Mouse (Mus musculus) heart, postnatal 0 days (tissue): ENCODE results near the gene Stat5a. TPM values are rescaled to one million over a fixed set of nuclear protein-coding genes. Genes with fewer than 3 reads are reported as not detected.
A peak's percentile ranks its signal among the peaks of the same experiment; 100 is the strongest.

Source experiments
- ATAC-seq: fragments of 200-750 bp; cut with Nextera tagmentation; 2 replicates; pipeline ENCODE4 v1.8.0; 2017; ENCODE audit warnings: low read depth, moderate number of reproducible peaks, moderate library complexity; ENCODE audit not compliant: insufficient read depth
- DNase-seq: peaks from one replicate; pipeline ENCODE4 v3.0.0-alpha.2; 2016; ENCODE audit warnings: low spot score
- H3K27ac ChIP-seq: fragments of 300-500 bp; sonication (generic); 2 replicates; pipeline ENCODE4 v1.5.1; 2014; ENCODE audit warnings: low read depth, mild to moderate bottlenecking
- H3K27me3 ChIP-seq: fragments of 300-500 bp; sonication (generic); 2 replicates; pipeline ENCODE4 v1.6.1; 2014; ENCODE audit warnings: low read length, mixed read lengths; ENCODE audit not compliant: control insufficient read depth, insufficient read depth
- H3K36me3 ChIP-seq: fragments of 300-500 bp; sonication (generic); replicated peaks from 2 replicates; pipeline ENCODE4 v1.6.1; 2014; ENCODE audit warnings: low read length, mixed read lengths; ENCODE audit not compliant: control insufficient read depth, insufficient read depth
- H3K4me1 ChIP-seq: fragments of 300-500 bp; sonication (generic); 2 replicates; pipeline ENCODE4 v1.6.1; 2014; ENCODE audit warnings: antibody characterized with exemption; ENCODE audit not compliant: control insufficient read depth, insufficient read depth
- H3K4me2 ChIP-seq: fragments of 300-500 bp; sonication (generic); 2 replicates; pipeline ENCODE4 v1.6.1; 2014; ENCODE audit warnings: low read depth, mild to moderate bottlenecking, low read length, moderate library complexity
- H3K4me3 ChIP-seq: fragments of 300-500 bp; sonication (generic); 2 replicates; pipeline ENCODE4 v1.5.1; 2014; ENCODE audit warnings: low read depth, low read length
- H3K9ac ChIP-seq: fragments of 300-500 bp; sonication (generic); replicated peaks from 2 replicates; pipeline ENCODE4 v1.6.1; 2014; ENCODE audit warnings: low read depth, low read length, mixed read lengths
- H3K9me3 ChIP-seq: fragments of 300-500 bp; sonication (generic); replicated peaks from 2 replicates; pipeline ENCODE4 v1.6.1; 2016; ENCODE audit warnings: low read length; ENCODE audit not compliant: control insufficient read depth
- CTCF ChIP-seq: IDR thresholded peaks from 2 replicates; pipeline ENCODE4 v1.5.1; 2016; ENCODE audit warnings: antibody characterized with exemption, control low read depth, low read depth
- EP300 ChIP-seq: IDR thresholded peaks from 2 replicates; pipeline ENCODE4 v1.6.1; 2016; ENCODE audit warnings: antibody characterized with exemption, low read depth
- WGBS: fragments of 180-500 bp; shearing (Covaris S2); extraction: QIAGEN DNeasy Blood & Tissue Kit; methylation state at CpG from one replicate; pipeline ENCODE4 v1.1.7; 2014; 5-methylcytosine and 5-hydroxymethylcytosine counted together
- polyA plus RNA-seq: library from polyadenylated mRNA; unstranded; fragments of >200 nt; fragmentation: Nextera tagmentation; extraction: Ambion mirVana; gene quantifications from 2 replicates; pipeline ENCODE4 v1.2.1, GENCODE M21; 2015
- total RNA-seq: library from RNA; depleted of rRNA; stranded (reverse); fragments of >200 nt; gene quantifications from 2 replicates; pipeline ENCODE4 v1.2.3, GENCODE M21; 2014; ENCODE audit warnings: low replicate concordance

The Stat5a gene
- total and polyA plus RNA-seq, 2 experiments from 2014 or later: 11.7 to 12.6 TPM

DNA sequence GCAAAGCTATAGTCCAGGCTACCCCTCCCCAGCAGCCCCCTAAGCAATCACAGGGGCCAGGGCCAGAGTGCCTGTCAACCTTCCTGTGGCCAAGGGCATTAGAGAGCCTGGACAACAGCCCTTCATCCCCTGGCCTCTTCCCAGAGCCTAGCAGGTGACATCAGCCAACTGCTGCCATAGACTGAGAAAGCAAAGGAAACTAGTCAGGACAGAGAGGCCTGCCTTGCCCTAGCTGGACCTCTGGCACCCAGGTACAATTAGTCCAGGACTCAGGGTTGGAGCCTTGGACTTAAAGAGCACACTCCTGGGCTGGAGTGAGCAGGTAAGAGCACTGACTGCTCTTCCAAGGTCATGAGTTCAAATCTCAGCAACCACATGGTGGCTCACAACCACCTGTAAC, 26.3 kb downstream of the Stat5a start:
- ATAC-seq (no peak), DNase-seq (no peak)
- no peak overlapping the region for H3K4me2 ChIP-seq
- no peak overlapping the region for H3K4me3 ChIP-seq
- H3K27me3 ChIP-seq: no peaks in the 10 kb centered on the region
- no peak overlapping the region for H3K9ac ChIP-seq
- no peaks in the 10 kb centered on the region for H3K4me1 ChIP-seq
- peaks cover 54% of the 10 kb centered on the region for H3K36me3 ChIP-seq
- H3K9me3 ChIP-seq: no peaks in the 10 kb centered on the region
- TF ChIP-seq CTCF (no peak), EP300 (no peak)
- H3K27ac ChIP-seq: no peak overlapping the region

DNA sequence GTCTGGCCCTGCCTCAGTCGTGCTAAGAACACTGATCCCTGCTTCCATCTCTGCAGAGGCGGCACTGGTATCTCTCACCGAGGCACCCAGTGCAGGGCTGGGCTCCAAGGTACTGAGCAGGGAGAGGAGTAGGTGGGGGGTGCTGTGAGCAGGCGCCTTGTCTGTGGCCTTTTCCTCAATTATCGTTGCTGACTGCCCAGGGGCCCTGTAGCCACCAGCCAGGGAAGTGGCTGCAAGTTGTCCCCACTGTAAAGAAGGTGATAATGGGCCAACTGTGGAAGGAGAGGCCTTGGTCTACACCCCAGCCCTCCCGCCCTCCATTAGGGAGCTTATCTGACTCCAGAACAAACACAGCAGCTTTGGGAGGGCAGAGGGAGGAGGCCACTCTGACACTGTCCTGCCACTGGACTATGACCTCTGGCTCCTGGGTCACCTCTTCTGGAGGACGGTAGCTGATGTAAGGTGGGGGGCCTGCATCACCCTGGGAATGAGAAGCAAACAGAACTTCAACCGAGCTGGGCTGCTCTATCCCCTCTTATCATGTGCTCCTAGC, 27.1 kb downstream of the Stat5a start:
- Histone ChIP-seq H3K27ac (no peak overlapping the region), H3K4me3 (no peak overlapping the region), H3K9ac (no peak overlapping the region), H3K9me3 (no peaks in the 10 kb centered on the region), H3K27me3 (no peaks in the 10 kb centered on the region), H3K36me3 (peaks cover 62% of the 10 kb centered on the region), H3K4me1 (no peaks in the 10 kb centered on the region; the same call in 1 of the 2 replicates), H3K4me2 (no peak overlapping the region)
- ATAC-seq: no peak
- no peak for DNase-seq
- no peak for TF ChIP-seq EP300
- no peak for TF ChIP-seq CTCF
- WGBS: 36% methylated on average over 8 of the region's 8 CpGs

DNA sequence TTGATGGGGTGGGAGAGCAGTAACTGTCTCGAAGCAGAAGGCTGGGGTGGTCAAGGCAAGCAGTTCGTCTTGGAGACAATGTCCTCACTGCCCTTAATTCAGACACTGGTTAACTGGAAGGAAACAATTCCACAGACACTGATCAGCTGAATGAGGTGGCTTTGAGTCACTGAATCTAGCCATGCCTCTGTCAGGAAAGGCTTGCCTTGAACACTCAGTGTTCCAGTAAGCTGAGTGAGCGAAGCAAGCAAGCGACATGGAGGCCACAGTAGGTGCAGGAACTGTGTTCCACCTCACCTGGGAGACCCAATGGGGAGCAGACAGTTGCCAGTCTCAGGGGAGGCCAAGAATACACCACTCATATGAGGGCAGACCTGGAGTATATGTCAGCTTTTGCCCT, 28.1 kb downstream of the Stat5a start:
- no peak for ATAC-seq
- 94% methylated on average over 4 of the region's 4 CpGs for WGBS

DNA sequence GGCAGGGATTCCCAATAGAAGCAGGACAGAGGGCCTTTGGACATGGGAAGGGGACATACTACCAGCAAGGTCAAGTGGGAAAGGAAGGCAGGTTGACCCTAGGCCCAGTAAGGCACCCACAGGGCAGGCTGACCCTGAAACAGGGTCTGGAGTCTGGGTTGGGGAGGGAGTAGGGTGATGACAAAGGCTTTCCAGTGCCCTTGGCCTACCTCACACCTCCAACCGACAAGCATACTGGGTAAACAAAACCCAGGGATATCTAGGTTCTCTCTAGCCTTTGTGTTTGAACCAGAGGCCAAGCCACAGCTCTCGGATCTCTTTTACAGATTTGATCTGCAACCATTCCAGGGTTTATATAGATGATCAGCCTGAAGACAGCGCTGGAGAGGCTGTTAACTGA, 28.6 kb downstream of the Stat5a start:
- Histone ChIP-seq H3K27ac (no peak overlapping the region), H3K36me3 (peaks cover 73% of the 10 kb centered on the region), H3K4me1 (peaks cover 3% of the 10 kb centered on the region; the same call in 1 of the 2 replicates), H3K27me3 (no peaks in the 10 kb centered on the region), H3K9ac (no peak overlapping the region), H3K4me2 (no peak overlapping the region), H3K4me3 (no peak overlapping the region), H3K9me3 (no peaks in the 10 kb centered on the region)
- DNase-seq: no peak
- 73% methylated on average over 3 of the region's 3 CpGs for WGBS
- TF ChIP-seq EP300 (no peak), CTCF (no peak)
- ATAC-seq: no peak

More for the DNA sequence above, 28.1 kb downstream of the Stat5a start:
- Histone ChIP-seq H3K4me3 (no peak overlapping the region), H3K27ac (no peak overlapping the region), H3K4me2 (no peak overlapping the region), H3K4me1 (no peaks in the 10 kb centered on the region; the same call in 1 of the 2 replicates), H3K36me3 (peaks cover 69% of the 10 kb centered on the region), H3K9ac (no peak overlapping the region), H3K9me3 (no peaks in the 10 kb centered on the region), H3K27me3 (no peaks in the 10 kb centered on the region)
- no peak for DNase-seq
- no peak for TF ChIP-seq CTCF
- TF ChIP-seq EP300: no peak

DNA sequence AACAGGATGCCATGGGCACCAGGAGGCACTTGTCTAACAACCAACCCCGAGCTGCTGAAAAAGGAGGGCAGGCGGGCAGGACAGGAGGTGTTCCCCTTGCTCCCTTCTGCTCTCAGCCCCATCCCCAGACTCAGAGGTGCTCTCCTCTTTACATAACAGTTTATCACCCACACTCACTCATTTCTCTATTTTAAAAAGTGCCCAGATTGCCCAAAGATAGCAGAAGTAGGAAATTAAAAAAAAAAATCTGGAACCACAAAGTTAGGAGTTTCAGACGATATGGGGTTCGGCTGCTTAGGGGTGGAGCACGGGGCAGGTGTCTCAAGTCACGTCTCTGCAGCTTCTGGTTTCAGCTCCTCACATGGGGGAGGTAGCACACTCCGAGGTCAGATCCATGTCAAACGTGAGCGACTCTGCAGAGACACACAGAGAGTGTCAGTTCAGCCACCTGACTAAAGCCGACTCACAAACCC, 29.2 kb downstream of the Stat5a start:
- DNase-seq (no peak), ATAC-seq (no peak)
- Histone ChIP-seq H3K27me3 (no peaks in the 10 kb centered on the region), H3K4me2 (no peak overlapping the region), H3K36me3 (peaks cover 79% of the 10 kb centered on the region), H3K9ac (no peak overlapping the region), H3K27ac (no peak overlapping the region), H3K9me3 (no peaks in the 10 kb centered on the region), H3K4me3 (no peak overlapping the region), H3K4me1 (peaks cover 4% of the 10 kb centered on the region; the same call in 1 of the 2 replicates)
- 62% methylated on average over 10 of the region's 10 CpGs for WGBS
- no peak for TF ChIP-seq CTCF
- TF ChIP-seq EP300: no peak

DNA sequence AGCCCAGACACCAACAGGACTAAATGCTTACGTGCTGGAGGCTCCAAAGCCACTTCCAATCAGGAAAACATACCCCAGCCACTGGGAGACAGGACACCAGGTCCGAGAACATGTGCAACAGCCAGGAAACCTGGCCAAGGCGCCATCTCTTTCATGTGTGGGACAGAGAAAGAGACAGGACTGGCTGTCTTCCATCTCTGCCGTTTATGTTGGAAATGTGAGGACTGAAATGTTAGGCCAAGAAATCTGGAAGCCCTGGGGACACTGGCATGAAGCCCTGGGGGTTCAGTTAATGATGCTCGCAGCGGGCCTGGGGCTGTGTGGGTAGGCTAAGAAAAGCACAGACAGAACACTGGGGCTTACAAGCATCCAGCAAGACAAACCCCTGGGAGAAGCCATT, 31.3 kb downstream of the Stat5a start:
- H3K27me3 ChIP-seq: no peaks in the 10 kb centered on the region
- no peak overlapping the region for H3K4me2 ChIP-seq
- whole genome bisulfite sequencing: 71% methylated on average over 6 of the region's 6 CpGs
- no peak for ATAC-seq
- peaks cover 75% of the 10 kb centered on the region for H3K36me3 ChIP-seq
- no peaks in the 10 kb centered on the region for H3K9me3 ChIP-seq
- no peak overlapping the region for H3K4me3 ChIP-seq
- no peak for TF ChIP-seq EP300
- no peak for TF ChIP-seq CTCF
- peak overlapping the region; percentile 77; the same call in 1 of the 2 replicates for H3K27ac ChIP-seq
- DNase-seq: no peak
- H3K4me1 ChIP-seq: peaks cover 4% of the 10 kb centered on the region; the same call in 1 of the 2 replicates
- no peak overlapping the region for H3K9ac ChIP-seq
